Mouse (Mus musculus) kidney, adult 8-10 months (tissue): Measurements from ENCODE around the gene Olfr543.
"Not testable (repeated sequence)": the region's sequence is repeated elsewhere in the genome, so short reads cannot be mapped to it uniquely, and the experiment has no call there.

Source experiments
- DNase-seq, 2 experiments: peaks; one replicate each; pipeline ENCODE4 v3.0.0; 2022

Gene Olfr543

GRCm38 (mm10) chr7:102481579-102481978, at the start of gene Olfr543:
Gene Olfr543, minus strand, starts transcription at chr7:102481679.
- no peak for DNase-seq

GRCm38 (mm10) chr7:102529052-102529451, 47.6 kb upstream of the Olfr543 start:
- no peak for DNase-seq

GRCm38 (mm10) chr7:102517051-102517335, 35.5 kb upstream of the Olfr543 start:
- no peak for DNase-seq

- DNase-seq: peak in 1 of 2 experiments; percentile 14
These were observed 35.0 kb upstream of the Olfr543 start for GRCm38 (mm10) chr7:102516261-102517050.

- DNase-seq: no peak
These were observed 32.7 kb upstream of the Olfr543 start for GRCm38 (mm10) chr7:102514144-102514543.

GRCm38 (mm10) chr7:102512814-102513435, 31.4 kb upstream of the Olfr543 start:
- peak; percentile 57 to 73 for DNase-seq

GRCm38 (mm10) chr7:102511927-102512326, 30.4 kb upstream of the Olfr543 start:
- DNase-seq: no peak

- no peak for DNase-seq
These were observed 28.2 kb upstream of the Olfr543 start for GRCm38 (mm10) chr7:102509726-102510125.

GRCm38 (mm10) chr7:102508666-102509065, 27.2 kb upstream of the Olfr543 start:
- DNase-seq: no peak

- DNase-seq: no peak
These were observed 26.6 kb upstream of the Olfr543 start for GRCm38 (mm10) chr7:102508066-102508465.

- peak; percentile 53 to 81 for DNase-seq
These were observed 25.4 kb upstream of the Olfr543 start for GRCm38 (mm10) chr7:102506848-102507247.

GRCm38 (mm10) chr7:102501986-102502385, 20.5 kb upstream of the Olfr543 start:
- no peak for DNase-seq

GRCm38 (mm10) chr7:102499473-102499872, 18.0 kb upstream of the Olfr543 start, which contains the start of gene Olfr545:
Gene Olfr545, minus strand, starts transcription at chr7:102499573.
- DNase-seq: no peak

GRCm38 (mm10) chr7:102494416-102494815, 12.9 kb upstream of the Olfr543 start:
- DNase-seq: not testable (repeated sequence)

GRCm38 (mm10) chr7:102488161-102488560, 6.7 kb upstream of the Olfr543 start, which contains the start of gene Olfr544:
Gene Olfr544, minus strand, starts transcription at chr7:102488313.
- DNase-seq: no peak

- no peak for DNase-seq
These were observed 4.6 kb upstream of the Olfr543 start for GRCm38 (mm10) chr7:102486105-102486504.

GRCm38 (mm10) chr7:102484766-102485165, 3.3 kb upstream of the Olfr543 start:
- not testable (repeated sequence) for DNase-seq

GRCm38 (mm10) chr7:102483665-102484064, 2.2 kb upstream of the Olfr543 start:
- no peak for DNase-seq

- DNase-seq: no peak
These were observed 658 bp downstream of the Olfr543 start for GRCm38 (mm10) chr7:102480821-102481220.

GRCm38 (mm10) chr7:102479368-102480078, 2.0 kb downstream of the Olfr543 start:
- peak; percentile 46 to 55 for DNase-seq

GRCm38 (mm10) chr7:102478926-102479325, 2.6 kb downstream of the Olfr543 start:
- DNase-seq: no peak

GRCm38 (mm10) chr7:102478425-102478824, 3.1 kb downstream of the Olfr543 start:
- no peak for DNase-seq

- DNase-seq: no peak
These were observed 4.1 kb downstream of the Olfr543 start for GRCm38 (mm10) chr7:102477377-102477776.

- DNase-seq: no peak
These were observed 4.9 kb downstream of the Olfr543 start for GRCm38 (mm10) chr7:102476601-102477000.
